Mouse (Mus musculus) liver, embryonic 13.5 days (tissue): ENCODE measurements around the gene Trak1. TPM values are rescaled to one million over a fixed set of nuclear protein-coding genes. Genes with fewer than 3 reads are reported as not detected.
A peak's percentile ranks its signal among the peaks of the same experiment; 100 is the strongest.
"Not testable (repeated sequence)": the region's sequence is repeated elsewhere in the genome, so short reads cannot be mapped to it uniquely, and the experiment has no call there.

Source experiments
- ATAC-seq: fragments of 200-750 bp; cut with Nextera tagmentation; 2 replicates; pipeline ENCODE4 v1.8.0; 2017; ENCODE audit warnings: low read depth, mild to moderate bottlenecking, moderate number of reproducible peaks, moderate library complexity
- DNase-seq: peaks from one replicate; pipeline ENCODE4 v3.0.0; 2022
- H3K27ac ChIP-seq: fragments of 300-500 bp; sonication (generic); 2 replicates; pipeline ENCODE4 v1.5.1; 2015; ENCODE audit warnings: moderate library complexity, mild to moderate bottlenecking, inconsistent platforms
- H3K27me3 ChIP-seq: fragments of 300-500 bp; sonication (generic); 2 replicates; pipeline ENCODE4 v1.6.1; 2015; ENCODE audit warnings: mild to moderate bottlenecking, inconsistent platforms
- H3K36me3 ChIP-seq: fragments of 300-500 bp; sonication (generic); 2 replicates; pipeline ENCODE4 v1.6.1; 2015; ENCODE audit warnings: mild to moderate bottlenecking, inconsistent platforms
- H3K4me1 ChIP-seq: fragments of 300-500 bp; sonication (generic); replicated peaks from 2 replicates; pipeline ENCODE4 v1.6.1; 2015; ENCODE audit warnings: inconsistent platforms
- H3K4me2 ChIP-seq: fragments of 300-500 bp; sonication (generic); 2 replicates; pipeline ENCODE4 v1.6.1; 2015; ENCODE audit warnings: inconsistent platforms, mild to moderate bottlenecking, moderate library complexity
- H3K4me3 ChIP-seq: fragments of 300-500 bp; sonication (generic); replicated peaks from 2 replicates; pipeline ENCODE4 v1.5.1; 2015; ENCODE audit warnings: mild to moderate bottlenecking, inconsistent platforms
- H3K9ac ChIP-seq: fragments of 300-500 bp; sonication (generic); 2 replicates; pipeline ENCODE4 v1.6.1; 2015; ENCODE audit warnings: mild to moderate bottlenecking, inconsistent platforms
- H3K9me3 ChIP-seq: fragments of 300-500 bp; sonication (generic); replicated peaks from 2 replicates; pipeline ENCODE4 v1.6.1; 2016; ENCODE audit warnings: inconsistent platforms
- WGBS: fragments of 180-500 bp; shearing (Covaris S2); methylation state at CpG from one replicate; pipeline ENCODE4 v1.1.7; 2015; ENCODE audit not compliant: insufficient replicate concordance; 5-methylcytosine and 5-hydroxymethylcytosine counted together
- polyA plus RNA-seq: library from polyadenylated mRNA; unstranded; fragments of >200 nt; fragmentation: Nextera tagmentation; extraction: Ambion mirVana; gene quantifications from 2 replicates; pipeline ENCODE4 v1.2.1, GENCODE M21; 2015

The Trak1 gene
- polyA plus RNA-seq, 1 experiment from 2014 or later: 3.6 TPM

GRCm38 (mm10) chr9:121444367-121444707 lies 147.0 kb downstream of the Trak1 start:
- Histone ChIP-seq H3K4me1 (peaks cover 23% of the 10 kb centered on the region), H3K27me3 (no peaks in the 10 kb centered on the region), H3K27ac (no peak overlapping the region), H3K4me3 (no peak overlapping the region), H3K4me2 (no peak overlapping the region), H3K9me3 (no peaks in the 10 kb centered on the region), H3K36me3 (peaks cover 50% of the 10 kb centered on the region), H3K9ac (no peak overlapping the region)
- ATAC-seq: no peak
- 70% methylated on average over 3 of the region's 3 CpGs for WGBS
- DNase-seq: no peak

DNA sequence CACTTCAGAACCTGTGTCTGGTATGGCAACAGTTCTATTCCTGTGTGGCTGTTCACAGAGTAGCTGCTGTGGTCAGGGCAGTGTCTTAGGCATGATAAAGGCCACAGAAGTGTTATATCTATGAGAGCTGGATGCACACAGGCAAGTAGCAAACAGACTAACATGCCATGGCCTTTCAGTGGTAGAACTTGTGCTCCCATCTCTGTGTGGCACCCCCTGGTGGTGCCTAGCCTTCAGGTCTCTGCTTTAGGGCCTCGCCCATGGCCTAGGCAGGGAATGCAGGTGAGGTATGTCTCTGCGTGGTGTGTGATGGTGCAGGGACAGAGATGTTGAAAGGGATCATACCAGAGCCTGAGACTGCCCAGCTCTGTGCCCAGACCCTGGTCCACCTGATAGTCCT lies 148.1 kb downstream of the Trak1 start:
- no peaks in the 10 kb centered on the region for H3K9me3 ChIP-seq
- H3K36me3 ChIP-seq: peaks cover 56% of the 10 kb centered on the region
- peak overlapping the region; percentile 37 for H3K27ac ChIP-seq
- WGBS: 71% methylated on average over 2 of the region's 2 CpGs
- ATAC-seq (peak; percentile 76), DNase-seq (peak; percentile 36)
- H3K4me2 ChIP-seq: no peak overlapping the region
- no peak overlapping the region for H3K9ac ChIP-seq
- H3K27me3 ChIP-seq: no peaks in the 10 kb centered on the region
- H3K4me3 ChIP-seq: no peak overlapping the region
- peaks cover 27% of the 10 kb centered on the region for H3K4me1 ChIP-seq

GRCm38 (mm10) chr9:121446431-121446831 lies 149.1 kb downstream of the Trak1 start:
- Histone ChIP-seq H3K9me3 (no peaks in the 10 kb centered on the region), H3K27ac (no peak overlapping the region), H3K4me1 (peaks cover 37% of the 10 kb centered on the region), H3K4me3 (no peak overlapping the region), H3K36me3 (peaks cover 60% of the 10 kb centered on the region), H3K4me2 (no peak overlapping the region), H3K27me3 (no peaks in the 10 kb centered on the region), H3K9ac (no peak overlapping the region)
- DNase-seq: no peak
- 92% methylated on average over 13 of the region's 13 CpGs for WGBS
- no peak for ATAC-seq

DNA sequence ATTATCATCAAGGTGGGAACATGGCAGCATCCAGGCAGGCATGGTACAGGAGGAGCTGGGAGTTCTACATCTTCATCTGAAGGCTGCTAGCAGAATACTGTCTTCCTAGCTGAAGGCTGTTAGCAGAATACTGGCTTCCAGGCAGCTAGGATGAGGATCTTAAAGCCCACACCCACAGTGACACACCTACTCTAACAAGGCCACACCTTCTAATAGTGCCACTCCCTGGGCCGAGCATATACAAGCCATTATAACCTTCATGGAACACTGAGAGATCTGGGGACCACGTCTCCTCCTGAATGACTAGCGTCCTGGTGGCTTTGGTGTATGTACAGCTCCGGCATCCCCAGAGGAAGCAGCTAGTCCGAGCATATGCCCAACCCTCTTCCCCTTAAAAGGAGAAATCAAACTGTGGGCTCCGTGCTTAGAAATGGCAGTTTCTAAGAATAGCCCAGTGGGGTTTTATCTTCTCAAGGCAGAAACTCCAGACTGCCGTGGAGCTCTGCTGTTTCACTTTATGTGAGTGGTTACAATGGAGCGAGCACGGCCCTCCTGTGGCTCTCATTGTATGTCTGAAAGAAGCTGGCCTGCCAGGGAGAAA lies 155.1 kb downstream of the Trak1 start:
- Histone ChIP-seq H3K36me3 (peaks cover 56% of the 10 kb centered on the region), H3K4me1 (peaks cover 53% of the 10 kb centered on the region), H3K4me2 (peak overlapping the region; percentile 58), H3K27ac (peak overlapping the region; percentile 88), H3K4me3 (peak overlapping the region; percentile 47), H3K9ac (peak overlapping the region; percentile 53; the same call in 1 of the 2 replicates)
- WGBS: 12% methylated on average over 9 of the region's 9 CpGs
- H3K9me3 ChIP-seq, H3K27me3 ChIP-seq: not testable (repeated sequence)
- DNase-seq: peak; percentile 46
- ATAC-seq: peak; percentile 90

- ATAC-seq (no peak), DNase-seq (no peak)
- Histone ChIP-seq H3K4me1 (peaks cover 51% of the 10 kb centered on the region), H3K9ac (no peak overlapping the region), H3K4me3 (no peak overlapping the region), H3K9me3 (no peaks in the 10 kb centered on the region), H3K27me3 (no peaks in the 10 kb centered on the region), H3K27ac (no peak overlapping the region), H3K36me3 (peaks cover 42% of the 10 kb centered on the region), H3K4me2 (no peak overlapping the region)
- WGBS: 84% methylated on average over 3 of the region's 3 CpGs
Measured at GRCm38 (mm10) chr9:121454891-121455290, 157.6 kb downstream of the Trak1 start.

DNA sequence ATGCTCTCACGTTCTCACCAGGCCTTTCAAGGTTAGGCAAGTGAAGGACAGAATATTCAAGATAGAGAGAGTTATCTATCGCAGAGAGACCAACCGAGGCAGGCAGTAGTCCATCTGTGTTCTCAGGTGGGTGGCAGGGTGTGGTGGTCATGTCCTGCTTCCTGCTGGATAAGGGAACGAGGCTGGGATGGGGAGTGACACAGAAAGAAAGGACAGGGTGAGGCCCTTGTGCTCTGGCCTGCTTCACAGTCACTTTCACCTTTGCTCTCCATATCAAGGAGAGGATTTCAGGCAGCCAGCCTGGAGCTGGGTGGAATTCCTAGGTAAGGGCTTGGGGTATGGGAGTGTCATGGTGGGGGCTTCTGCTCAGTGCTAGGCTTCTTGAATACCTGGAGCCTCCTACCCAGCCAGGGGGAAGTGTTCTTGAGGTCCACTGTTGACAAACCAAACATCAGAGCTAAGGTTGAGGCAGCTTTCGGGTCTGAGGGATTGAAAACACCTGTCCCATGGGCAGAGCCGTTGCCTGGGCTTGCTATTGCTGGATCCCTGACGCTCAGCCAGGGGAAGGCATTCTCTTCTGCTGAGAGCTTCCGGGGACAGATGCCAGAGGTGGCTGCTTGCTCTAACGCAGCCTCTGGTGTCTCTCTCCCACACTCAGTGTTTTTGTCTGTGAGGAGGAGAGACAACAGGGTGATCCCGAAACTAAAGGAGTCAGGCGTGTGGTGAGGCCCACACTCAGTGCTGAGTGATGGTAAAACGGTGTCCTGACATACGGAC lies 159.6 kb downstream of the Trak1 start:
- ATAC-seq: no peak
- no peaks in the 10 kb centered on the region for H3K9me3 ChIP-seq
- WGBS: 73% methylated on average over 13 of the region's 13 CpGs

GRCm38 (mm10) chr9:121458466-121458865 lies 161.2 kb downstream of the Trak1 start:
- DNase-seq (peak; percentile 19), ATAC-seq (peak; percentile 39; the same call in 1 of the 2 replicates)
- no peaks in the 10 kb centered on the region for H3K27me3 ChIP-seq
- no peaks in the 10 kb centered on the region for H3K9me3 ChIP-seq
- no peak overlapping the region for H3K27ac ChIP-seq
- H3K36me3 ChIP-seq: peaks cover 40% of the 10 kb centered on the region
- no peak overlapping the region for H3K9ac ChIP-seq
- H3K4me2 ChIP-seq: no peak overlapping the region
- WGBS: 24% methylated on average over 8 of the region's 8 CpGs
- H3K4me1 ChIP-seq: peaks cover 18% of the 10 kb centered on the region
- no peak overlapping the region for H3K4me3 ChIP-seq

More for the DNA sequence above, 159.6 kb downstream of the Trak1 start:
- no peak for DNase-seq
- H3K36me3 ChIP-seq: peaks cover 46% of the 10 kb centered on the region
- no peak overlapping the region for H3K4me2 ChIP-seq
- 0 out of 2 replicates have a peak overlapping the region, but pooled peaks have one; percentile 23 for H3K27ac ChIP-seq
- peak overlapping the region; percentile 17; the same call in 1 of the 2 replicates for H3K9ac ChIP-seq
- no peak overlapping the region for H3K4me3 ChIP-seq
- H3K4me1 ChIP-seq: peaks cover 33% of the 10 kb centered on the region
- no peaks in the 10 kb centered on the region for H3K27me3 ChIP-seq

GRCm38 (mm10) chr9:121459950-121460349 lies 162.6 kb downstream of the Trak1 start:
- Histone ChIP-seq H3K9me3 (no peaks in the 10 kb centered on the region), H3K9ac (no peak overlapping the region), H3K27ac (no peak overlapping the region), H3K27me3 (no peaks in the 10 kb centered on the region), H3K4me3 (no peak overlapping the region), H3K4me2 (no peak overlapping the region), H3K36me3 (peaks cover 26% of the 10 kb centered on the region), H3K4me1 (peaks cover 15% of the 10 kb centered on the region)
- no peak for DNase-seq
- no peak for ATAC-seq
- 53% methylated on average over 2 of the region's 2 CpGs for WGBS

GRCm38 (mm10) chr9:121460527-121460926 lies 163.2 kb downstream of the Trak1 start:
- Histone ChIP-seq H3K4me1 (peaks cover 15% of the 10 kb centered on the region), H3K27me3 (no peaks in the 10 kb centered on the region), H3K9me3 (no peaks in the 10 kb centered on the region), H3K27ac (no peak overlapping the region), H3K9ac (no peak overlapping the region), H3K4me2 (no peak overlapping the region), H3K4me3 (no peak overlapping the region), H3K36me3 (peaks cover 25% of the 10 kb centered on the region)
- 82% methylated on average over 16 of the region's 16 CpGs for WGBS
- DNase-seq (no peak), ATAC-seq (no peak)

DNA sequence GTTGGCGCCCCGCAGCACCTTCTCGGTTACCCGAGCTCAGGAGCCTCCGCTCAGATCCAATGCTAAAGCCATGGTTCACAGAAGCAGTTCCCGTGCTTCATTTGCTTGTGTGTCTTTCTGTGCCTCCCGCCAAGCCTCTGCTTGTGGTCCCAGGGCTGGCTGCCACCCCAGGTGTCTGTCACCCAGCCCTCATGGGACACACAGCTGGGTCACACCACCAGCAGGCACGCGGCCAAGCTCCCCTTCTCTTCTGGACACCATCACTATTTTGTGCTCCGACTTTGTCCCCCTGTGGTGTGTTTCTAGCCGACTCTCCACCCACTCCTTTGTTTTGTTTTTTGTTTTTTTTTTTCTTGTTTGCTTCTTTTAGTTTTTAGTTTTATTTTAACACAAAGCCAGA lies 170.2 kb downstream of the Trak1 start:
- no peak for DNase-seq
- no peak overlapping the region for H3K27ac ChIP-seq
- peaks cover 3% of the 10 kb centered on the region; the same call in 1 of the 2 replicates for H3K36me3 ChIP-seq
- no peak overlapping the region for H3K4me3 ChIP-seq
- H3K9me3 ChIP-seq: no peaks in the 10 kb centered on the region
- no peak overlapping the region for H3K9ac ChIP-seq
- H3K4me1 ChIP-seq: no peaks in the 10 kb centered on the region
- no peak for ATAC-seq
- no peaks in the 10 kb centered on the region for H3K27me3 ChIP-seq
- no peak overlapping the region for H3K4me2 ChIP-seq
- WGBS: 75% methylated on average over 11 of the region's 11 CpGs

DNA sequence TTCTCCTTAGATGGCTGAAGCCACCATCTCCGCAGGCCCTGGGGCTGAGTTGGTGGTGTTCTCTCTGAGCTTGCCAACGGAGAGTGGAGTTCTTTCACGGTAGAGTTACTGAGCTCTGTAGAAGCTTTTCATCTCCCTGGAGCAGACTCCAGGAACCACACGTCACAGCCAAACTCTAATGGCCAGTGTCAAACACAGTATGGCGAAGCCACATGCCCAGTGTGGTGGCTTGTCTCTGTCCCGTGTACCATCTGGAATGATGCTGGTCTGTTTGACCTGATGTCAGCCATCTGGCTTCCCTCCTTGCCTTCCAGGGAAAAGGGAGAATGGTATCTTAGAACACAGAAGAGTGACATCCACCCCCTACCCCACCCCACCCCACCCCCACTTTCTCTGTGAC lies 172.4 kb downstream of the Trak1 start:
- no peak overlapping the region for H3K9ac ChIP-seq
- ATAC-seq: no peak
- no peak overlapping the region for H3K27ac ChIP-seq
- H3K9me3 ChIP-seq: no peaks in the 10 kb centered on the region
- H3K36me3 ChIP-seq: no peaks in the 10 kb centered on the region
- H3K4me1 ChIP-seq: no peaks in the 10 kb centered on the region
- DNase-seq: no peak
- WGBS: 79% methylated on average over 6 of the region's 6 CpGs
- no peak overlapping the region for H3K4me2 ChIP-seq
- no peaks in the 10 kb centered on the region for H3K27me3 ChIP-seq
- H3K4me3 ChIP-seq: no peak overlapping the region

DNA sequence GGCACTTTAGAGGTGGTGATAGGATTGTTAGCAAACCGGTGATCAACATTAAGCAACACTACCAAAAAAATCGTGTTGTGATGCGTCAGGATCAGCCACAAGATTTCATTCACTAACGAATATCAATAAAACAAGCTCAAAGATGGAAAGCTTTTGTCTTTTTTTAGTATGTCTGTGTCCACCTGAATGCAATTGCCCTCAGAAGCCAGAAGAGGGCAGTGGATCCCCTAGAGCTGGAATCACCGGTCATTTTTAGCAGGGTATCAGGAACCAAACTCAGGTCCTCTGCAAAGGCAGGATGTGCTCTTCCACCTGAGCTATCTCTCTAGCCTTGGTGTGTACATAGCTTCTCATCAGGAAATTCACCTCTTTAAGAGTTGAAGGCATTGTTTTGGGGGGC lies 177.5 kb downstream of the Trak1 start:
- no peak for ATAC-seq
- WGBS: 62% methylated on average over 5 of the region's 5 CpGs
- H3K27me3 ChIP-seq: no peaks in the 10 kb centered on the region
- H3K9ac ChIP-seq: no peak overlapping the region
- DNase-seq: no peak
- no peaks in the 10 kb centered on the region; the same call in 1 of the 2 replicates for H3K4me1 ChIP-seq
- no peak overlapping the region for H3K4me2 ChIP-seq
- H3K36me3 ChIP-seq: no peaks in the 10 kb centered on the region
- no peak overlapping the region for H3K4me3 ChIP-seq
- no peak overlapping the region for H3K27ac ChIP-seq
- no peaks in the 10 kb centered on the region for H3K9me3 ChIP-seq
